24 mouse cellular contexts compared by ENCODE assay signal in the genomic region with DNA sequence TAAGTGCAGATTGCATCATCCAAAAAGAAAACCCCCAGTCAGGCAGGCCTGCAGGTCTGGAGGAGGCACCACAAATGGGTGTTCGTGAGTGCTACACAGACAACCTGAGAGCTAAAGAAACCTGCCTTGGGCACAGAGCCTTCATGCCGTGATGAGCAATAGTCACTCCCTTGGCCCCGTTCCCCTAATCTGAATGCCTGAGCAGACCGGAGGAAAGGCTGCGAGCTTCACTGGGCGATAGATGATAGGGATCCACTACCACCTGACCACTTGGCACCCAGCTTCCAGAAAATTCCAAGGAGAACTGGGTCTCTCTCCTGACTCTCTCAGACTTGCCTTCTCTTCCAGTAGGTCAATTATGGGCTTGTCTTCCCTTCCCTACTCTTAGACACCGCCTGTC. TPM values are rescaled to one million over a fixed set of nuclear protein-coding genes. Genes with fewer than 3 reads are reported as not detected.
DNase-seq lines count a peak whose midpoint lies in the region; ATAC-seq and TF ChIP-seq lines count a peak whose summit lies in the region.
"Had no signal": no experiment of that assay in that cellular context is flagged by ENCODE, and none has a peak within 500 bp of the region (broad histone marks: within the 10 kb centered on the region; RNA-seq: fewer than 3 reads in every experiment).

No protein-coding gene starts in this region.

- H3K9me3 ChIP-seq in forebrain, embryonic 16.5 days (ENCODE audit: control insufficient read depth, low read length): no peaks in the 10 kb centered on the region
- H3K9me3 ChIP-seq: embryonic facial prominence, embryonic 10.5 days; forebrain, embryonic 15.5 days; heart, embryonic 13.5 days; neural tube, embryonic 13.5 days had no signal

- no peaks in the 10 kb centered on the region for H3K27me3 ChIP-seq in myocyte (ENCODE audit: control insufficient read depth, insufficient read depth, insufficient read length)
- no peaks in the 10 kb centered on the region for H3K27me3 ChIP-seq in forebrain, embryonic 16.5 days (replicated peaks; ENCODE audit: control insufficient read depth, insufficient read depth, low read length)
- H3K27me3 ChIP-seq: forebrain, embryonic 15.5 days; heart, embryonic 13.5 days; neural tube, embryonic 13.5 days had no signal

- H3K36me3 ChIP-seq in myocyte (ENCODE audit: control insufficient read depth, insufficient read depth): no peaks in the 10 kb centered on the region
- no peaks in the 10 kb centered on the region for H3K36me3 ChIP-seq in forebrain, embryonic 16.5 days (ENCODE audit: control insufficient read depth, insufficient read depth)
- H3K36me3 ChIP-seq: embryonic facial prominence, embryonic 10.5 days; forebrain, embryonic 15.5 days; heart, embryonic 13.5 days; neural tube, embryonic 13.5 days had no signal

- H3K4me1 ChIP-seq in forebrain, embryonic 16.5 days (replicated peaks; ENCODE audit: control insufficient read depth, insufficient read depth, low read length): peaks cover 1% of the 10 kb centered on the region
- H3K4me1 ChIP-seq: heart, embryonic 13.5 days had no signal

- TF ChIP-seq POLR2A in myocyte (IDR thresholded peaks at IDR 0.05; ENCODE audit: insufficient read length, low read depth): no peak

- H3K4me3 ChIP-seq in myocyte: no peak overlapping the region
- no peak overlapping the region for H3K4me3 ChIP-seq in forebrain, embryonic 16.5 days (replicated peaks; ENCODE audit: low read length)
- H3K4me3 ChIP-seq: embryonic facial prominence, embryonic 10.5 days; forebrain, embryonic 15.5 days; heart, adult 2 months; heart, embryonic 13.5 days; neural tube, embryonic 13.5 days had no signal

- peak overlapping the region; percentile 24 for H3K4me2 ChIP-seq in myocyte (ENCODE audit: low read depth)
- H3K4me2 ChIP-seq in forebrain, embryonic 16.5 days (ENCODE audit: low read length): no peak overlapping the region
- H3K4me2 ChIP-seq: forebrain, embryonic 15.5 days; heart, embryonic 13.5 days; neural tube, embryonic 13.5 days had no signal

- ATAC-seq in forebrain, embryonic 16.5 days: no peak
- ATAC-seq: forebrain, embryonic 15.5 days; hindbrain, postnatal 0 days; intestine, embryonic 16.5 days had no signal

- no peak overlapping the region for H3K9ac ChIP-seq in forebrain, embryonic 16.5 days (replicated peaks; ENCODE audit: low read depth, low read length)
- H3K9ac ChIP-seq: forebrain, embryonic 15.5 days; heart, embryonic 13.5 days; neural tube, embryonic 13.5 days had no signal

- peak; percentile 11 for DNase-seq in right cerebral cortex, postnatal 25 days
- DNase-seq in right cerebral cortex, postnatal 4 days: no peak
- DNase-seq in cerebellum, adult 11-12 months: peak; percentile 86
- peak; percentile 88 for DNase-seq in cerebellum, adult 9-11 months
- no peak for DNase-seq in embryo, embryonic 11 days
- DNase-seq: adrenal gland, postnatal 25 days; gastrocnemius, postnatal 10 days; heart, postnatal 14 days; kidney, postnatal 25 days; lung, postnatal 14 days; midbrain, embryonic 14.5 days; right cerebral cortex, adult 18-20 months; thymus, adult 18-20 months; thymus, postnatal 4 days had no signal

- WGBS in forebrain, embryonic 16.5 days: 86% methylated on average over 7 of the region's 7 CpGs

- no peak overlapping the region for H3K27ac ChIP-seq in forebrain, embryonic 16.5 days (ENCODE audit: low read length)
- H3K27ac ChIP-seq: embryonic facial prominence, embryonic 10.5 days; forebrain, embryonic 15.5 days; heart, adult 2 months; heart, embryonic 13.5 days; hindbrain, postnatal 0 days; neural tube, embryonic 13.5 days had no signal

- H3K79me2 ChIP-seq in myocyte (ENCODE audit: control insufficient read depth, insufficient read depth): no peaks in the 10 kb centered on the region

- H3ac ChIP-seq in myocyte (ENCODE audit: control insufficient read depth, insufficient read length): no peak overlapping the region

TF ChIP-seq in myocyte, 11 proteins besides CTCF, POLR2A, EP300 and RAD21:
- TF ChIP-seq TCF12 (IDR thresholded peaks at IDR 0.05; ENCODE audit: insufficient read depth, poor library complexity, severe bottlenecking) (no peak), MAX (IDR thresholded peaks at IDR 0.05; ENCODE audit: low read depth) (no peak), CEBPB (IDR thresholded peaks at IDR 0.05; ENCODE audit: insufficient read depth, poor library complexity, severe bottlenecking) (no peak), SRF (IDR thresholded peaks at IDR 0.05; ENCODE audit: control insufficient read depth, insufficient read length, low read depth) (no peak), MYOD1 (IDR thresholded peaks at IDR 0.05; ENCODE audit: control insufficient read depth in 1 of 3, insufficient read length in 2 of 3, low read depth in 2 of 3) (no peak), POLR2AphosphoS2 (IDR thresholded peaks at IDR 0.05; ENCODE audit: insufficient read length, low read depth) (no peak), USF1 (IDR thresholded peaks at IDR 0.05; ENCODE audit: low read depth) (no peak), REST (IDR thresholded peaks at IDR 0.05; ENCODE audit: insufficient read depth, insufficient read length) (no peak), E2F4 (IDR thresholded peaks at IDR 0.05; ENCODE audit: insufficient read depth) (no peak), MYOG (IDR thresholded peaks at IDR 0.05; ENCODE audit: control insufficient read depth in 1 of 3, insufficient read depth in 1 of 3, insufficient read length in 2 of 3, low read depth in 2 of 3) (no peak), TCF3 (IDR thresholded peaks at IDR 0.05; ENCODE audit: insufficient read length, low read depth) (no peak)

RNA-seq across cellular contexts. Expression of a gene that starts 24.2 kb away (rescaled TPM):
- polyA plus RNA-seq in myocyte (2012; fragmentation: generic; extraction: Trizol): 6.2 TPM
- polyA plus RNA-seq in forebrain, embryonic 16.5 days (2015; fragmentation: Nextera tagmentation; extraction: Ambion mirVana): 173 and 180 TPM in 2 replicates
- polyA plus RNA-seq: liver, adult 2 months had no signal

Comparison
In these comparisons a context has a peak if more than half of its experiments do, and no peak if none do; other contexts are left out.
1. DNase-seq: peak in right cerebral cortex, postnatal 25 days (single experiment), cerebellum, adult 11-12 months (single experiment) and cerebellum, adult 9-11 months (single experiment); none in right cerebral cortex, postnatal 4 days (single experiment) and embryo, embryonic 11 days (single experiment).
2. RNA of a gene that starts 24.2 kb away (polyA plus RNA-seq): 173 to 180 TPM in forebrain, embryonic 16.5 days; 6.2 TPM in myocyte (single experiment); every median in the first group is over 10 times any median in the second.